Mouse (Mus musculus) heart, embryonic 11.5 days (tissue): ENCODE measurements around the gene Clstn2. TPM values are rescaled to one million over a fixed set of nuclear protein-coding genes. Genes with fewer than 3 reads are reported as not detected.

Experiments used
- ATAC-seq: fragments of 200-750 bp; cut with Nextera tagmentation; replicated peaks from 2 replicates; pipeline ENCODE4 v1.8.0; 2017; ENCODE audit warnings: moderate library complexity; ENCODE audit not compliant: insufficient number of reproducible peaks, low FRiP score, low TSS enrichment
- H3K27ac ChIP-seq: fragments of 300-500 bp; sonication (generic); 2 replicates; pipeline ENCODE4 v1.5.1; 2014; ENCODE audit warnings: mild to moderate bottlenecking, low read depth, low read length
- H3K27me3 ChIP-seq: fragments of 300-500 bp; sonication (generic); 2 replicates; pipeline ENCODE4 v1.6.1; 2014; ENCODE audit warnings: mild to moderate bottlenecking, low read length, mixed read lengths; ENCODE audit not compliant: control insufficient read depth, insufficient read depth
- H3K36me3 ChIP-seq: fragments of 300-500 bp; sonication (generic); 2 replicates; pipeline ENCODE4 v1.6.1; 2014; ENCODE audit warnings: mild to moderate bottlenecking, low read length, moderate library complexity, mixed read lengths; ENCODE audit not compliant: control insufficient read depth, insufficient read depth
- H3K4me1 ChIP-seq: fragments of 300-500 bp; sonication (generic); 2 replicates; pipeline ENCODE4 v1.6.1; 2014; ENCODE audit warnings: low read length; ENCODE audit not compliant: control insufficient read depth, insufficient read depth
- H3K4me2 ChIP-seq: fragments of 300-500 bp; sonication (generic); 2 replicates; pipeline ENCODE4 v1.6.1; 2014; ENCODE audit warnings: mild to moderate bottlenecking, moderate library complexity
- H3K4me3 ChIP-seq: fragments of 300-500 bp; sonication (generic); 2 replicates; pipeline ENCODE4 v1.5.1; 2014; ENCODE audit warnings: low read depth, low read length
- H3K9ac ChIP-seq: fragments of 300-500 bp; sonication (generic); 2 replicates; pipeline ENCODE4 v1.6.1; 2014; ENCODE audit warnings: mild to moderate bottlenecking, low read depth, low read length, moderate library complexity
- H3K9me3 ChIP-seq: fragments of 300-500 bp; sonication (generic); replicated peaks from 2 replicates; pipeline ENCODE4 v1.6.1; 2016; ENCODE audit warnings: low read length; ENCODE audit not compliant: control insufficient read depth
- WGBS: fragments of 180-500 bp; shearing (Covaris S2); extraction: QIAGEN DNeasy Blood & Tissue Kit; methylation state at CpG from one replicate; pipeline ENCODE4 v1.1.7; 2014; ENCODE audit not compliant: insufficient replicate concordance; 5-methylcytosine and 5-hydroxymethylcytosine counted together
- polyA plus RNA-seq: library from polyadenylated mRNA; unstranded; fragments of >200 nt; fragmentation: Nextera tagmentation; extraction: Ambion mirVana; gene quantifications from 2 replicates; pipeline ENCODE4 v1.2.1, GENCODE M21; 2014

Clstn2 gene
- polyA plus RNA-seq, 1 experiment from 2014 or later, result 1.5 TPM

DNA sequence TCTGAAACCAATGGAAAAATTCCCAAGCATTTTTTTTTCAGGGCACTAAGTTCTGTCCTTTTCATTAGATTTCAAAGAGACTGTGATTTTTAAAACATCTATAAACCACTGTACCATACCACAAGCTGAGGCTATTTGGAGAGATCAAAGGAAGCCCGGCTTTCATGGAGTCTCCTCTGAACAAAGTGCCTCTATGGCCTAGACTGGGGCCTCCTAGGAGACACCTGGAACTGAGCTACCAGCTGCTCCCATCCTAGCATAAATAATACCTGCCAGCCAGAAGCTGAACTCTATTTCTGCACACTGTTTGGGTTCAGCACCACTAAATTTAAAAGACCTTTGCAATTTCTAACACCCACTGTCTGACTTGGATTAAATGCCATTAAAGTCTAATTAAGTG, 257.2 kb downstream of the Clstn2 start:
- no peak overlapping the region for H3K4me3 ChIP-seq
- H3K4me2 ChIP-seq, result no peak overlapping the region
- no peaks in the 10 kb centered on the region for H3K4me1 ChIP-seq
- 72% methylated on average over 1 of the region's 1 CpGs for WGBS
- no peaks in the 10 kb centered on the region for H3K36me3 ChIP-seq
- no peak for ATAC-seq
- H3K27ac ChIP-seq, result no peak overlapping the region
- H3K9me3 ChIP-seq, result no peaks in the 10 kb centered on the region
- no peaks in the 10 kb centered on the region for H3K27me3 ChIP-seq
- H3K9ac ChIP-seq, result no peak overlapping the region

DNA sequence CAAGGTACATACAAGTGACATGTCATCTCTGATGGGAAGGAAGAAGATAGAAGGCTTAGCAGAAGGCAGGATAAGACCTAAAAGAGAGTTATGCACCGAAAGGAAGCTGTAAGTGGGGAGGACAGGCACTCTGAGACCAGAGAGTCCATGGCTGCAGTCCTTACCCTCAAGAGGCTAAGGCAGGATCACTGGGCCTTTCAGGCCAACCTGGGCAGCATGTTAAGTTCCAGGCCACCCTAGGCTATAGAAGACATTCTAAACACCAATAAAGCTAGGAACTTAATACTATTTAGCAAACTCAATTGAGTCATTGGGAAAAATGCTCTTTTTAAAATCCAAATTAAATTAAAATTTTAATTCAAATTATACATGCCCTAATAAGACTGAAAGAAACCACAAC, 258.0 kb downstream of the Clstn2 start:
- H3K9me3 ChIP-seq, result no peaks in the 10 kb centered on the region
- H3K36me3 ChIP-seq, result no peaks in the 10 kb centered on the region
- ATAC-seq, result no peak
- H3K9ac ChIP-seq, result no peak overlapping the region
- WGBS, result 45% methylated on average over 1 of the region's 1 CpGs
- H3K4me3 ChIP-seq, result no peak overlapping the region
- no peaks in the 10 kb centered on the region for H3K4me1 ChIP-seq
- H3K27ac ChIP-seq, result no peak overlapping the region
- no peak overlapping the region for H3K4me2 ChIP-seq
- no peaks in the 10 kb centered on the region for H3K27me3 ChIP-seq

GRCm38 (mm10) chr9:97773911-97774310, 259.1 kb downstream of the Clstn2 start:
- H3K4me2 ChIP-seq, result no peak overlapping the region
- 61% methylated on average over 3 of the region's 3 CpGs for WGBS
- H3K4me1 ChIP-seq, result no peaks in the 10 kb centered on the region
- no peak overlapping the region for H3K4me3 ChIP-seq
- H3K27me3 ChIP-seq, result no peaks in the 10 kb centered on the region
- no peak overlapping the region for H3K9ac ChIP-seq
- no peaks in the 10 kb centered on the region for H3K36me3 ChIP-seq
- H3K27ac ChIP-seq, result no peak overlapping the region
- H3K9me3 ChIP-seq, result no peaks in the 10 kb centered on the region
- ATAC-seq, result no peak

- H3K4me1 ChIP-seq, result no peaks in the 10 kb centered on the region
- H3K4me3 ChIP-seq, result no peak overlapping the region
- H3K9me3 ChIP-seq, result no peaks in the 10 kb centered on the region
- H3K27ac ChIP-seq, result no peak overlapping the region
- H3K36me3 ChIP-seq, result no peaks in the 10 kb centered on the region
- H3K9ac ChIP-seq, result no peak overlapping the region
- H3K27me3 ChIP-seq, result no peaks in the 10 kb centered on the region
- H3K4me2 ChIP-seq, result no peak overlapping the region
- no peak for ATAC-seq
- 58% methylated on average over 3 of the region's 3 CpGs for WGBS
These were observed 260.6 kb downstream of the Clstn2 start for GRCm38 (mm10) chr9:97772431-97772830.

GRCm38 (mm10) chr9:97769331-97769730, 263.6 kb downstream of the Clstn2 start:
- no peaks in the 10 kb centered on the region for H3K4me1 ChIP-seq
- no peak overlapping the region for H3K4me2 ChIP-seq
- H3K9ac ChIP-seq, result no peak overlapping the region
- 18% methylated on average over 5 of the region's 5 CpGs for WGBS
- H3K4me3 ChIP-seq, result no peak overlapping the region
- H3K9me3 ChIP-seq, result no peaks in the 10 kb centered on the region
- H3K36me3 ChIP-seq, result no peaks in the 10 kb centered on the region
- ATAC-seq, result no peak; the same call in 1 of the 2 replicates
- no peak overlapping the region for H3K27ac ChIP-seq
- H3K27me3 ChIP-seq, result no peaks in the 10 kb centered on the region

- H3K9me3 ChIP-seq, result no peaks in the 10 kb centered on the region
- no peak overlapping the region for H3K27ac ChIP-seq
- H3K36me3 ChIP-seq, result no peaks in the 10 kb centered on the region
- H3K9ac ChIP-seq, result no peak overlapping the region
- ATAC-seq, result no peak
- H3K4me3 ChIP-seq, result no peak overlapping the region
- 79% methylated on average over 6 of the region's 6 CpGs for WGBS
- no peaks in the 10 kb centered on the region for H3K27me3 ChIP-seq
- H3K4me2 ChIP-seq, result no peak overlapping the region
- H3K4me1 ChIP-seq, result peaks cover 4% of the 10 kb centered on the region; the same call in 1 of the 2 replicates
These were observed 267.7 kb downstream of the Clstn2 start for GRCm38 (mm10) chr9:97765251-97765767.

GRCm38 (mm10) chr9:97763048-97763447, 269.9 kb downstream of the Clstn2 start:
- no peak for ATAC-seq
- Histone ChIP-seq H3K4me1 (peaks cover 4% of the 10 kb centered on the region; the same call in 1 of the 2 replicates), H3K27me3 (no peaks in the 10 kb centered on the region), H3K4me3 (no peak overlapping the region), H3K4me2 (no peak overlapping the region), H3K36me3 (no peaks in the 10 kb centered on the region), H3K9me3 (no peaks in the 10 kb centered on the region), H3K27ac (no peak overlapping the region), H3K9ac (no peak overlapping the region)
- 66% methylated on average over 4 of the region's 4 CpGs for WGBS

DNA sequence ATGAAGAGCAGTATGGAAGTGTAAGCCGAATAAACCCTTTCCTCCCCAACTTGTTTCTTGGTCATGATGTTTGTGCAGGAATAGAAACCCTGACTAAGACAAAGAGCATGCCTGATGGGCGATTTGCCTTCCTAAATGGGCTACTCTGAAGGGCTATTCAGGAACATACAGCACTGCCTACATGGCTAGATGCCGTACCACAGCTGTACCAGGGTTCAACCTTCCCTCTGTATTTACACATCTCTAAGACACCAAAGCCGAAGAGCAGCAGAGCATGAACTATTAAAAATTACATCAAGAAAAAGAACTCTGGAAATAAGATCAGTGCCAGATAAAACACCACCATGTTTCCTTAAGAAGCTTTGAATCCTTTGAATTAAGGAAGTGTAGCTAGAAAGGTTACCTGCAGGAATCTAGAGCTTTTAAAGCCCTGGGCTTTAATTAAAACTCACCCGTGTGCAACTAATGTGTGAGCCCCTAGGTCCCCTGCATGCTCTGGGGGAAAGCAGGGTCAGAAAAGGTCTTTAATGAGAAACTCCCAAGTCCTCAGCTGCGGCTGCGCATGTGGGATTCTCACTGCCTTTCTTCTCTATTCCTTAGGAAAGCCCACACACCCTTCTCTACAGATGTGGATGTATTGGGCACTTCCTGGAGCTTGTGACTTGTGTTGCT, 277.2 kb downstream of the Clstn2 start:
- 78% methylated on average over 6 of the region's 7 CpGs for WGBS
- no peak overlapping the region for H3K4me3 ChIP-seq

DNA sequence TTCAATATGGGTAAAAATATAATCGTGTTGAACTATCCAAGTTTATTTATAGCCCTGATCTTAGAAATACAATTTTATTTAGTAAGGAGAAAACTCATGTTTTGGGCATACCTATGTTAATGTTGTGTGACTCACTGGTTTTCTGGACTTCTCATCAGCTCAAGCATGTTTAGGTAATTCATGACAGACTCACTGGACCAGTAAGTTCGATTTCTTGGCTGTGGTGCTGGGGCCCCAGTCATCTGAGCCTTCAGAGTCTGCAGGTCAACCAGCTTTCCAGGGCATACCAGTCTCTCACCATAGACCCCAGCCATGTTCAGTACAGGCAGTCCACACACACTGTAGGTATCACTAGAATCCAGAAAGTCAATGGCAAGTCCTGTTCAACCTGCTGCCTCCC, 279.3 kb downstream of the Clstn2 start:
- H3K27me3 ChIP-seq, result no peaks in the 10 kb centered on the region
- no peak overlapping the region for H3K4me3 ChIP-seq
- 69% methylated on average over 2 of the region's 2 CpGs for WGBS
- no peak overlapping the region for H3K27ac ChIP-seq
- H3K36me3 ChIP-seq, result no peaks in the 10 kb centered on the region
- ATAC-seq, result no peak
- H3K9me3 ChIP-seq, result no peaks in the 10 kb centered on the region
- no peaks in the 10 kb centered on the region for H3K4me1 ChIP-seq
- H3K9ac ChIP-seq, result no peak overlapping the region
- no peak overlapping the region for H3K4me2 ChIP-seq

More for the DNA sequence above, 277.2 kb downstream of the Clstn2 start:
- no peak overlapping the region for H3K9ac ChIP-seq
- no peaks in the 10 kb centered on the region for H3K9me3 ChIP-seq
- H3K4me1 ChIP-seq, result no peaks in the 10 kb centered on the region
- no peak overlapping the region for H3K27ac ChIP-seq
- no peak for ATAC-seq
- no peaks in the 10 kb centered on the region for H3K27me3 ChIP-seq
- no peaks in the 10 kb centered on the region for H3K36me3 ChIP-seq
- H3K4me2 ChIP-seq, result no peak overlapping the region
